Mouse (Mus musculus) neural tube, embryonic 14.5 days (tissue): ENCODE results near the gene Steap3. TPM values are rescaled to one million over a fixed set of nuclear protein-coding genes. Genes with fewer than 3 reads are reported as not detected.

ENCODE experiments used
- ATAC-seq: fragments of 200-750 bp; cut with Nextera tagmentation; 2 replicates; pipeline ENCODE4 v1.8.0; 2017; ENCODE audit warnings: low read depth, mild to moderate bottlenecking, moderate TSS enrichment, moderate library complexity
- H3K27ac ChIP-seq: fragments of 300-500 bp; sonication (generic); 2 replicates; pipeline ENCODE4 v1.5.1; 2014; ENCODE audit warnings: low read depth, mild to moderate bottlenecking, control low read depth, low read length, moderate library complexity, mixed read lengths
- H3K27me3 ChIP-seq: fragments of 300-500 bp; sonication (generic); 2 replicates; pipeline ENCODE4 v1.6.1; 2014; ENCODE audit warnings: low read length; ENCODE audit not compliant: control insufficient read depth, insufficient read depth
- H3K36me3 ChIP-seq: fragments of 300-500 bp; sonication (generic); 2 replicates; pipeline ENCODE4 v1.6.1; 2014; ENCODE audit warnings: low read length, mixed read lengths; ENCODE audit not compliant: control insufficient read depth, insufficient read depth
- H3K4me1 ChIP-seq: fragments of 300-500 bp; sonication (generic); 2 replicates; pipeline ENCODE4 v1.6.1; 2014; ENCODE audit warnings: low read length; ENCODE audit not compliant: control insufficient read depth, insufficient read depth
- H3K4me2 ChIP-seq: fragments of 300-500 bp; sonication (generic); 2 replicates; pipeline ENCODE4 v1.6.1; 2014; ENCODE audit warnings: mild to moderate bottlenecking, low read depth, low read length, control low read depth
- H3K4me3 ChIP-seq: fragments of 300-500 bp; sonication (generic); 2 replicates; pipeline ENCODE4 v1.5.1; 2014; ENCODE audit warnings: low read depth, low read length, control low read depth, mixed read lengths
- H3K9ac ChIP-seq: fragments of 300-500 bp; sonication (generic); replicated peaks from 2 replicates; pipeline ENCODE4 v1.6.1; 2014; ENCODE audit warnings: low read depth, mild to moderate bottlenecking, control low read depth, low read length, mixed read lengths
- H3K9me3 ChIP-seq: fragments of 300-500 bp; sonication (generic); 2 replicates; pipeline ENCODE4 v1.6.1; 2016; ENCODE audit warnings: low read length; ENCODE audit not compliant: control insufficient read depth
- WGBS: fragments of 180-500 bp; shearing (Covaris S2); extraction: QIAGEN DNeasy Blood & Tissue Kit; methylation state at CpG from one replicate; pipeline ENCODE4 v1.1.7; 2014; 5-methylcytosine and 5-hydroxymethylcytosine counted together
- polyA plus RNA-seq: library from polyadenylated mRNA; unstranded; fragments of >200 nt; fragmentation: Nextera tagmentation; extraction: Ambion mirVana; gene quantifications from 2 replicates; pipeline ENCODE4 v1.2.1, GENCODE M21; 2014

The Steap3 gene
- polyA plus RNA-seq, 1 experiment from 2014 or later: 1.7 TPM

GRCm38 (mm10) chr1:120229723-120230471 is 42.6 kb downstream of the Steap3 start:
- Histone ChIP-seq H3K36me3 (no peaks in the 10 kb centered on the region), H3K4me3 (no peak overlapping the region), H3K9ac (no peak overlapping the region), H3K27me3 (no peaks in the 10 kb centered on the region), H3K4me1 (no peaks in the 10 kb centered on the region), H3K27ac (no peak overlapping the region), H3K9me3 (no peaks in the 10 kb centered on the region), H3K4me2 (no peak overlapping the region)
- no peak for ATAC-seq
- WGBS: 70% methylated on average over 10 of the region's 10 CpGs

GRCm38 (mm10) chr1:120223613-120224012 is 48.9 kb downstream of the Steap3 start:
- no peaks in the 10 kb centered on the region for H3K4me1 ChIP-seq
- no peak for ATAC-seq
- H3K4me2 ChIP-seq: no peak overlapping the region
- H3K27ac ChIP-seq: no peak overlapping the region
- H3K27me3 ChIP-seq: no peaks in the 10 kb centered on the region
- H3K9me3 ChIP-seq: no peaks in the 10 kb centered on the region
- WGBS: 77% methylated on average over 4 of the region's 4 CpGs
- no peaks in the 10 kb centered on the region for H3K36me3 ChIP-seq
- no peak overlapping the region for H3K9ac ChIP-seq
- H3K4me3 ChIP-seq: no peak overlapping the region

GRCm38 (mm10) chr1:120221285-120221684 is 51.2 kb downstream of the Steap3 start:
- Histone ChIP-seq H3K4me2 (no peak overlapping the region), H3K9me3 (no peaks in the 10 kb centered on the region), H3K27me3 (no peaks in the 10 kb centered on the region), H3K27ac (no peak overlapping the region), H3K4me3 (no peak overlapping the region), H3K36me3 (no peaks in the 10 kb centered on the region), H3K4me1 (no peaks in the 10 kb centered on the region), H3K9ac (no peak overlapping the region)
- ATAC-seq: no peak
- WGBS: 60% methylated on average over 2 of the region's 2 CpGs

GRCm38 (mm10) chr1:120220841-120221240 is 51.7 kb downstream of the Steap3 start:
- Histone ChIP-seq H3K4me1 (no peaks in the 10 kb centered on the region), H3K4me3 (no peak overlapping the region), H3K27me3 (no peaks in the 10 kb centered on the region), H3K9me3 (no peaks in the 10 kb centered on the region), H3K27ac (no peak overlapping the region), H3K4me2 (no peak overlapping the region), H3K9ac (no peak overlapping the region), H3K36me3 (no peaks in the 10 kb centered on the region)
- ATAC-seq: no peak
- 66% methylated on average over 6 of the region's 6 CpGs for WGBS

- Histone ChIP-seq H3K36me3 (no peaks in the 10 kb centered on the region), H3K4me2 (no peak overlapping the region), H3K27me3 (no peaks in the 10 kb centered on the region), H3K9ac (no peak overlapping the region), H3K4me1 (no peaks in the 10 kb centered on the region), H3K27ac (no peak overlapping the region), H3K4me3 (no peak overlapping the region), H3K9me3 (no peaks in the 10 kb centered on the region)
- no peak for ATAC-seq
- 84% methylated on average over 11 of the region's 11 CpGs for WGBS
Measured at GRCm38 (mm10) chr1:120208502-120209230, 63.8 kb downstream of the Steap3 start.

- H3K27ac ChIP-seq: no peak overlapping the region
- H3K9me3 ChIP-seq: no peaks in the 10 kb centered on the region
- ATAC-seq: peak; percentile 87
- no peak overlapping the region for H3K4me2 ChIP-seq
- H3K4me3 ChIP-seq: no peak overlapping the region
- no peaks in the 10 kb centered on the region for H3K36me3 ChIP-seq
- H3K4me1 ChIP-seq: no peaks in the 10 kb centered on the region
- H3K27me3 ChIP-seq: no peaks in the 10 kb centered on the region
- 57% methylated on average over 6 of the region's 6 CpGs for WGBS
- H3K9ac ChIP-seq: no peak overlapping the region
Measured at GRCm38 (mm10) chr1:120207568-120207967, 64.9 kb downstream of the Steap3 start.

- WGBS: 52% methylated on average over 1 of the region's 1 CpGs
Measured at GRCm38 (mm10) chr1:120204834-120205233, 67.7 kb downstream of the Steap3 start.

GRCm38 (mm10) chr1:120203836-120204235 is 68.7 kb downstream of the Steap3 start:
- Histone ChIP-seq H3K27ac (no peak overlapping the region), H3K36me3 (no peaks in the 10 kb centered on the region), H3K9me3 (no peaks in the 10 kb centered on the region), H3K9ac (no peak overlapping the region), H3K27me3 (no peaks in the 10 kb centered on the region), H3K4me2 (no peak overlapping the region), H3K4me1 (no peaks in the 10 kb centered on the region), H3K4me3 (no peak overlapping the region)
- ATAC-seq: no peak
- WGBS: 76% methylated on average over 5 of the region's 5 CpGs

More at GRCm38 (mm10) chr1:120204834-120205233, 67.7 kb downstream of the Steap3 start:
- ATAC-seq: no peak
- Histone ChIP-seq H3K36me3 (no peaks in the 10 kb centered on the region), H3K9me3 (no peaks in the 10 kb centered on the region), H3K4me2 (no peak overlapping the region), H3K27ac (no peak overlapping the region), H3K4me3 (no peak overlapping the region), H3K9ac (no peak overlapping the region), H3K4me1 (no peaks in the 10 kb centered on the region), H3K27me3 (no peaks in the 10 kb centered on the region)

- H3K27ac ChIP-seq: no peak overlapping the region
- H3K9me3 ChIP-seq: no peaks in the 10 kb centered on the region
- no peak for ATAC-seq
- 75% methylated on average over 3 of the region's 3 CpGs for WGBS
- H3K4me2 ChIP-seq: no peak overlapping the region
- no peaks in the 10 kb centered on the region for H3K4me1 ChIP-seq
- H3K9ac ChIP-seq: no peak overlapping the region
- H3K27me3 ChIP-seq: no peaks in the 10 kb centered on the region
- no peaks in the 10 kb centered on the region for H3K36me3 ChIP-seq
- no peak overlapping the region for H3K4me3 ChIP-seq
Measured at GRCm38 (mm10) chr1:120202542-120202941, 70.0 kb downstream of the Steap3 start.
